Mouse (Mus musculus): ENCODE data around the gene Cd300lb. TPM values are rescaled to one million over a fixed set of nuclear protein-coding genes. Genes with fewer than 3 reads are reported as not detected.
A peak's percentile ranks its signal among the peaks of the same experiment; 100 is the strongest.

The Cd300lb gene
- polyA plus RNA-seq, 1 experiment from 2014 or later: 2.0 TPM

DNA sequence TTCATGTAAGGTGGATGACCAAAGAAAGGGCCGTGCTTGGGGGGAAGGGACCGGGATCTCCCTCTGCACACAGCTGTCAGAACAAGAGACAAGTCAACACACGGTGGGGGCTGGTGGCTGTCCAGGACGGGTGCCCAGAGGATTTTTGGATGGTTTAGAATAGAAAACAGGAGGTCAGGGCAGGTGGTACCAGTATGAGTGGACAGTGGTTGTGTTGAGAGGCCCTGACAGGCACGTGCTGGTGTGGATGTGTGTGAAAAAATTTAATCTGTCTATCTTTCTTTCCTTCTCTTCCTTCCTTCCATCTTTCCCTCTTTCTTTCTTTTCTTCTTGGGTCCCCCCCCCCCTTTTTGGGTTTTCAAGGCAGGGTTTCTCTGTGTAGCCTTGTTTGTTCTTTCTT lies 43.6 kb downstream of the Cd300lb start:
- H3K4me3 ChIP-seq (ENCODE audit: low read depth, low read length): no peak overlapping the region
- TF ChIP-seq CTCF (IDR thresholded peaks at IDR 0.05): no peak
- TF ChIP-seq EP300 (IDR thresholded peaks at IDR 0.05): no peak
- H3K9ac ChIP-seq (replicated peaks; ENCODE audit: low read depth): no peak overlapping the region
- H3K9me3 ChIP-seq (ENCODE audit: low read length): no peaks in the 10 kb centered on the region
- H3K4me2 ChIP-seq (replicated peaks; ENCODE audit: low read depth, low read length): no peak overlapping the region
- WGBS: 44% methylated on average over 5 of the region's 5 CpGs
- H3K27ac ChIP-seq (ENCODE audit: low read length): no peak overlapping the region
- no peak for ATAC-seq
- H3K4me1 ChIP-seq (ENCODE audit: insufficient read depth, low read depth, low read length): no peaks in the 10 kb centered on the region
- H3K27me3 ChIP-seq (replicated peaks; ENCODE audit: insufficient read depth, low read length): no peaks in the 10 kb centered on the region
- no peaks in the 10 kb centered on the region for H3K36me3 ChIP-seq (ENCODE audit: insufficient read depth, low read length)
- DNase-seq (ENCODE audit: low spot score): no peak

DNA sequence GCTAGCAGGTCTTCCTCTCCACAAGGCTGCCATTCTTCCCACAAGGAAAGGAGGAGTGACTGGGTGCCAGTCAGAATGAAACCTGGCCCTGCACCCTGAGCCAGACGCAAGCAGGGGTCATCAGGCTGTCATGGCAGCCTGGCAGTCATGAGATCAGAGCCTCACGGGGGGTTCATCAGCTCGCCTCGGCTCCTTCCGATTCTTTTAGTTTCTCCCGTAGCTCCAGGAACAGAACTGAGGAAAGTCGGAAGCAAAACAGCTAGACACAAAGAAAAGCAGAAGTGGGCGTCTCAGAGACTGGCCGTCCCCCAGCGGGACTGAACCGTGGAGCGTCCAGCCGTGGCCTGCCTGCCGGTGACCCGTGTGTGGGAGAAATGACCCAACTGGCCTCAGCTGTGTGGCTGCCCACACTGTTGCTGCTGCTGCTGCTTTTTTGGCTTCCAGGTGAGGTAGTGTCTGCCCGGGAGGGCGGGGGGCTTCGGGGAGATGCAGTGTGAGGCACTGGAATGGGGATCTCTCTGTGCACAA lies 44.1 kb downstream of the Cd300lb start, which contains the start of gene Cd300a:
TSS of gene Cd300a (plus strand) at position 51 of the 528 bp plus-strand sequence.
- no peak for TF ChIP-seq EP300 (IDR thresholded peaks at IDR 0.05)
- TF ChIP-seq CTCF (IDR thresholded peaks at IDR 0.05): no peak
- Histone ChIP-seq H3K4me2 (replicated peaks; ENCODE audit: low read depth, low read length) (no peak within 1 kb of the TSS), H3K27me3 (replicated peaks; ENCODE audit: insufficient read depth, low read length) (no peaks in the 10 kb centered on the region), H3K4me1 (ENCODE audit: insufficient read depth, low read depth, low read length) (no peaks in the 10 kb centered on the region), H3K27ac (ENCODE audit: low read length) (no peak within 1 kb of the TSS), H3K4me3 (ENCODE audit: low read depth, low read length) (no peak within 1 kb of the TSS), H3K9ac (replicated peaks; ENCODE audit: low read depth) (no peak within 1 kb of the TSS), H3K9me3 (ENCODE audit: low read length) (no peaks in the 10 kb centered on the region), H3K36me3 (ENCODE audit: insufficient read depth, low read length) (no peaks in the 10 kb centered on the region)
- WGBS: 64% methylated on average over 18 of the region's 18 CpGs
- ATAC-seq (no peak), DNase-seq (ENCODE audit: low spot score) (no peak)

DNA sequence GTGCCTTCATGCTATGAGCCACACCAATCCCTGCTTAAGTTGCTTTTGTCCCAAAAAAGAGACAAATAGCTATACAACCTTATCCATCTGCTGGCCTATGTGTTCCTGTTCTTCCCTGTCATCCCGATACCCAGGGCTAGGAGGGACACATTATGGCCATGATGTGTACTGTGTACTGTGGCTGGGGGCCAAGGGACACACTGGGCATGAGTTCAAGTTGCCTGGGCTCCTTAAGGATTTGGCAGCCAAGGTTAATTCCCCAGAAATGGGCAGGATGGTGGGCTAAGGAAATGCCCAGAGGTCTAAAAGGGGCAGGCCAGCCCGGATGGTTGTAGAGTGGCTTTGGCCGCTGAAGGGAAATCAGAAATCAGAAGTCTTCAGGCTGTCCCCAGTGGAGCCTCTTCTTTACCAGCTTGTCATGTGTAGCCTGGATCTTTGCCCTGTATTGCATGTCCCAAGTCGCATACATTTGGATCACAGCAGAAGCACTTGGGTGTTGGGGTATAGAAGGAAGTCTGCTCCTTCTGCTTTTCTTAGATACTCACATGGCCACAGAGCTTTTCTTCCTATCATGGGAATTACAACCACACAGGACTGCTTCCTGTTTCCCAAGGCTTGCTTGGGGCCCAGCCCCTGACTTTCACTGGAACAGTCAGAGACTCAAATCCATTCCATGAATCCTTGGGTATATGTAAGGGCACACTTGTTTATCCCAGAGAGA lies 49.6 kb downstream of the Cd300lb start:
- H3K27me3 ChIP-seq (replicated peaks; ENCODE audit: insufficient read depth, low read length): no peaks in the 10 kb centered on the region
- TF ChIP-seq CTCF (IDR thresholded peaks at IDR 0.05): no peak
- no peak for TF ChIP-seq EP300 (IDR thresholded peaks at IDR 0.05)
- H3K27ac ChIP-seq (ENCODE audit: low read length): no peak overlapping the region
- ATAC-seq (no peak), DNase-seq (ENCODE audit: low spot score) (peak; percentile 57)
- no peak overlapping the region for H3K4me3 ChIP-seq (ENCODE audit: low read depth, low read length)
- no peaks in the 10 kb centered on the region for H3K9me3 ChIP-seq (ENCODE audit: low read length)
- no peak overlapping the region for H3K4me2 ChIP-seq (replicated peaks; ENCODE audit: low read depth, low read length)
- no peaks in the 10 kb centered on the region for H3K36me3 ChIP-seq (ENCODE audit: insufficient read depth, low read length)
- H3K4me1 ChIP-seq (ENCODE audit: insufficient read depth, low read depth, low read length): no peaks in the 10 kb centered on the region
- no peak overlapping the region for H3K9ac ChIP-seq (replicated peaks; ENCODE audit: low read depth)
- 54% methylated on average over 4 of the region's 4 CpGs for WGBS

- H3K27ac ChIP-seq (ENCODE audit: low read length): no peak overlapping the region
- no peaks in the 10 kb centered on the region for H3K9me3 ChIP-seq (ENCODE audit: low read length)
- H3K36me3 ChIP-seq (ENCODE audit: insufficient read depth, low read length): no peaks in the 10 kb centered on the region
- TF ChIP-seq CTCF (IDR thresholded peaks at IDR 0.05): no peak
- no peak for TF ChIP-seq EP300 (IDR thresholded peaks at IDR 0.05)
- WGBS: 83% methylated on average over 4 of the region's 4 CpGs
- DNase-seq (ENCODE audit: low spot score) (no peak), ATAC-seq (no peak)
- no peak overlapping the region for H3K4me3 ChIP-seq (ENCODE audit: low read depth, low read length)
- no peak overlapping the region for H3K4me2 ChIP-seq (replicated peaks; ENCODE audit: low read depth, low read length)
- H3K27me3 ChIP-seq (replicated peaks; ENCODE audit: insufficient read depth, low read length): no peaks in the 10 kb centered on the region
- no peaks in the 10 kb centered on the region for H3K4me1 ChIP-seq (ENCODE audit: insufficient read depth, low read depth, low read length)
- H3K9ac ChIP-seq (replicated peaks; ENCODE audit: low read depth): no peak overlapping the region
These were observed 50.9 kb downstream of the Cd300lb start for GRCm38 (mm10) chr11:114883251-114883789.

DNA sequence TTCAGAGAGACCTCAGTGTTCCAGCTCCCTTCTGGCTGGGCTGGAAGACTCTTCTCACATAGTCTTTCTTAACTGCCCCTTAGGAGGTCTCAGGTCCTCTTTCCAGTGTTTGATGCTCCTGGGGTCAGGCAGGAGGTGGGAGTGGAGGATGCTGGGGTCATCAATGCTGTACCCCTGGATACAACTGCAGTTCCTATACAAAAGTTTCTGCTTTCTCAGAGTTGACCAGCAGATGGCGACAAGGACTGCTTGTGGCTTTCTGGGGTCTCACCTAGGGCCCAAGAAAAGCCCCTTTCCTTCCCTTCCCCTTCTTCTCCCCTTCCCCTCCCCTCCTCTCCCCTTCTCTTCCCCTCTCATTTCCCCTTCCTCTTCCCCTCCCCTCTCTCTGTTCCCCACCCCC lies 53.6 kb downstream of the Cd300lb start:
- no peaks in the 10 kb centered on the region for H3K4me1 ChIP-seq (ENCODE audit: insufficient read depth, low read depth, low read length)
- no peak for DNase-seq (ENCODE audit: low spot score)
- no peak for ATAC-seq
- no peak overlapping the region for H3K9ac ChIP-seq (replicated peaks; ENCODE audit: low read depth)
- WGBS: 0% methylated on average over 1 of the region's 1 CpGs
- H3K36me3 ChIP-seq (ENCODE audit: insufficient read depth, low read length): no peaks in the 10 kb centered on the region
- H3K27ac ChIP-seq (ENCODE audit: low read length): no peak overlapping the region
- no peak overlapping the region for H3K4me3 ChIP-seq (ENCODE audit: low read depth, low read length)
- no peaks in the 10 kb centered on the region for H3K9me3 ChIP-seq (ENCODE audit: low read length)
- H3K4me2 ChIP-seq (replicated peaks; ENCODE audit: low read depth, low read length): no peak overlapping the region
- no peaks in the 10 kb centered on the region for H3K27me3 ChIP-seq (replicated peaks; ENCODE audit: insufficient read depth, low read length)
- TF ChIP-seq CTCF (IDR thresholded peaks at IDR 0.05) (peak; percentile 70), EP300 (IDR thresholded peaks at IDR 0.05) (no peak)

DNA sequence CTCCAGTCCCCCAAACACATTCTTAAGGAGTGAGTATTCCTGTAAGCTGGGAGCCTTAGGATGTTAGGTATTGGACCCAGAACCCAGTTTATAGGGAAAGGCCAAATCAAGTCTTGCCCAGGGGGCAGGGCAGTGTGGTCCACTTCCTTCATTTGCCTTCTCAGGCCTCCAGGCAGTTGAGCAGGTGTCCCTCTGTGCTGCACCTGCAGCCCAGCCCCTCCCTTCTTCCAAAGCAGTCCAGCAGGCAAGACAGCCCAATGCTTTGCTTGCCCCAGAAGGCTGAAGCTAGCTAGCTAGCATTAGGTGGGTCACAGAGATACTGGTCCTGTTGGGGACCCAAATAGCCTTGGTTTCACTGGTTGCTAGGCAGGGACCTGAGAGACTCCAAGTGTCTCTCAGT lies 54.0 kb downstream of the Cd300lb start:
- Histone ChIP-seq H3K9ac (replicated peaks; ENCODE audit: low read depth) (no peak overlapping the region), H3K4me3 (ENCODE audit: low read depth, low read length) (no peak overlapping the region), H3K4me2 (replicated peaks; ENCODE audit: low read depth, low read length) (no peak overlapping the region), H3K9me3 (ENCODE audit: low read length) (no peaks in the 10 kb centered on the region), H3K4me1 (ENCODE audit: insufficient read depth, low read depth, low read length) (no peaks in the 10 kb centered on the region), H3K27me3 (replicated peaks; ENCODE audit: insufficient read depth, low read length) (no peaks in the 10 kb centered on the region), H3K27ac (ENCODE audit: low read length) (no peak overlapping the region), H3K36me3 (ENCODE audit: insufficient read depth, low read length) (no peaks in the 10 kb centered on the region)
- DNase-seq (ENCODE audit: low spot score) (no peak), ATAC-seq (no peak)
- TF ChIP-seq EP300 (IDR thresholded peaks at IDR 0.05) (no peak), CTCF (IDR thresholded peaks at IDR 0.05) (no peak)
